Mouse (Mus musculus): ENCODE data around the gene Nt5c1a. TPM values are rescaled to one million over a fixed set of nuclear protein-coding genes. Genes with fewer than 3 reads are reported as not detected.
A peak's percentile ranks its signal among the peaks of the same experiment; 100 is the strongest.

Gene Nt5c1a
- total RNA-seq, 4 experiments from 2014 or later, result 41.9 to 58.6 (median 47.2) TPM

GRCm38 (mm10) chr4:123247147-123247880, 46.0 kb downstream of the Nt5c1a start:
- DNase-seq (ENCODE audit: low spot score in 2 of 2), result peak in 1 of 2 experiments; percentile 59

- DNase-seq (ENCODE audit: low spot score in 2 of 2), result peak; percentile 88 to 91
Measured at GRCm38 (mm10) chr4:123248971-123249567, 47.8 kb downstream of the Nt5c1a start.

GRCm38 (mm10) chr4:123252214-123252613, 50.9 kb downstream of the Nt5c1a start:
- no peak for DNase-seq (ENCODE audit: low spot score in 2 of 2)

- DNase-seq (ENCODE audit: low spot score in 2 of 2), result no peak
Measured at GRCm38 (mm10) chr4:123254617-123255016, 53.3 kb downstream of the Nt5c1a start.

- no peak for DNase-seq (ENCODE audit: low spot score in 2 of 2)
Measured at GRCm38 (mm10) chr4:123260071-123260746, 58.9 kb downstream of the Nt5c1a start.

GRCm38 (mm10) chr4:123261721-123262401, 60.6 kb downstream of the Nt5c1a start, which contains the start of gene Pabpc4:
Gene Pabpc4 (plus strand): TSS chr4:123262351.
- no peak for DNase-seq (ENCODE audit: low spot score in 2 of 2)

Other genes with a start within 250 kb of the Nt5c1a start
- not detected for gene Mfsd2a, start 240.3 kb upstream of the Nt5c1a start, total RNA-seq (2022)
- 1 to 10 TPM in 1 of 4 experiments, under 1 TPM in 1, not detected in 2; 0.40 to 1.1 TPM for gene Mycl, start 205.9 kb upstream of the Nt5c1a start, total RNA-seq (2022)
- gene Trit1, start 184.9 kb upstream of the Nt5c1a start, total RNA-seq (2022), result 1 to 10 TPM; 5.8 to 7.1 (median 6.6) TPM
- not detected for gene Bmp8b, start 96.3 kb upstream of the Nt5c1a start, total RNA-seq (2022)
- gene Oxct2b, start 85.2 kb upstream of the Nt5c1a start, total RNA-seq (2022), result not detected
- 10 to 100 TPM; 18.7 to 23.7 (median 19.9) TPM for gene Ppie, start 61.6 kb upstream of the Nt5c1a start, total RNA-seq (2022)
- gene Hpcal4, start 18.3 kb upstream of the Nt5c1a start, total RNA-seq (2022), result under 1 TPM in 1 of 4 experiments, not detected in 3; 0.36 TPM
- gene Heyl, start 32.1 kb downstream of the Nt5c1a start, total RNA-seq (2022), result 1 to 10 TPM; 2.9 to 4.7 (median 3.2) TPM
- gene Pabpc4, start 60.8 kb downstream of the Nt5c1a start, total RNA-seq (2022), result 100 to 1,000 TPM; 325 to 385 (median 343) TPM
- under 1 TPM in 1 of 4 experiments, not detected in 3; 0.27 TPM for gene Oxct2a, start 122.1 kb downstream of the Nt5c1a start, total RNA-seq (2022)
- gene Bmp8a, start 141.7 kb downstream of the Nt5c1a start, total RNA-seq (2022), result 1 to 10 TPM in 1 of 4 experiments, under 1 TPM in 2, not detected in 1; 0.56 to 1.3 (median 0.72) TPM